Mouse (Mus musculus): Measurements from ENCODE around the gene Kpna4. TPM values are rescaled to one million over a fixed set of nuclear protein-coding genes. Genes with fewer than 3 reads are reported as not detected.

The Kpna4 gene
- 56.5 TPM for polyA plus RNA-seq (2014; fragmentation: Illumina TruSeq; extraction: RNeasy Lipid Tissue Mini Kit (QIAGEN cat#74804); ENCODE audit: low read depth, low replicate concordance)

DNA sequence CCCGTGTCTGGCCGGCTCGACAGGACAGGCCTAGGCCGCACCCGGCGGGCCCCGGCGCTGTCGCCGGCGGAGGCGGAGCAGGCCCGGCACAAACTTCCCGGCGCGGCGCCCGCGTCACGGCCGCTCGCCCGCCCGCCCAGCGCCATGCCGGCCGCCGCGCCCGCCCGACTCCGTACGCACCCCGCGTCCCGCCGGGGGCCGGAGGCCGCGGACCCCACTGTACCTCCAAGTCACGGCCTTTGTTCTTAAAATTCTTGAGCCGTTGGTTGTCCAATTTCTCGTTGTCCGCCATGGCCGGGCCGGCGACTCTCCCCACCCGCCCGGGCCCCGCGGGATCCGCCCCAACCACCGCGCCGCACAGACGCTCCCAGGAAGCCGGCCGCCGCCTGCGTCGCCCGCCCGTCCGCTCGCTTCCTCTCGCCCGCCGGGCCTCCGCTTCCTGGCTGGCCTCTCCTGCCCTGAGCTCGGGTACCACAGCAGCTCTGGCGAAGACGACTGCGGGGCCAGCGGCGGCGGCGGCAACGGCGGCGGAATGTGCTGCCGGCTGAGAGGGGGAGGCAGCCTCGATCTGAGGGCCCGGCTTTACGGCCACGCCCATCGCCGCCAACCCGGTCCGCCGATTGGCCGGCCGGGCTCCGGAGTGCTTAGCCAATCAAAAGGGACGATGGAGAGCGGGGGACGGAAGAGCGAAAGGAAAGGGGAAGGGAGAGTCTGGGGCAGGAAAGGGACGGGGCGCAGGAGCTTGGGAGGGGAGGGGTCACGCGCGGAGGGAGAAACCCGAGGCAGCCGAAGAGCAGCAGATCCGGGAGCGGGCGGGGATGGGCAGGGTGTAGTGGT is at the start of gene Kpna4:
Kpna4 (minus strand) TSS at position 605 of the 837 bp plus-strand sequence.

DNA sequence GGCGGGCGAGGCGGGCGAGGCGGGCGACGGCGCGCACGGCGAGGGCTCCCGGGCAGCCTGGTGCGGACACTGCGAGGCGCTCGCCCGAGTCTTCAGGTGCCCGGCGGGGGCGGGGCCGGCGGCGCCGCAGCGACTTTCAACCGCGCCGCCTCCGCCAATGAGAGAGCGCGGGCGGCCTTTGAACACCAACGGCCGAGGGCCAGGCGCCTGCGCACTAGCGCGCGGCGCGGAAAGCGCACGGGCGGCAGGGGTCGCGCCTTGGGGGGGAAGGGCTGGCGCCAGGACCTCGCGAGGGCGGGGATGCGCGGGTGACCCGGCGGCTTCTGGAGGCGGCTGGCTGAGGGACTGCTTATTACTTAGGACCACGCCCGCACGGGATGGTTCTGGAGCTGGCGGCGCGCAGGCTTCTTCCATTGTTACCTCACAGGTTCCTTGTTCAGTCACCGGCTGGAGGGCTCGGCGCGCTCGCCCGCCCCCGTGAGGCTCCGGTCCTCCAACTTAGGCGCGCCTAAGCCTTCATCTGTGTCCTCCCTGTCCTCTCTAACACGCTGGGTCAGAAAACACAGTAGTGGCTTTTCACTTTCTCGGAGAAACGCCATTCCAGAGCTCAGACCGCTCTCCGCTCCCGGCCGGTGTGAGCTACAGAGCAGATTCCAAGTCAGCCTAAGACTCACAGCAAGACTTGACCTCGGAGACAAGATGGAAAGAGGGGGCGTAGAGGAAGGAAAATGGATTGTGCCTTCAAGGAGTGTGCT is 82.1 kb downstream of the Kpna4 start, which contains the start of gene Trim59:
Trim59 (minus strand) TSS at position 111 of the 755 bp plus-strand sequence.

Other genes with a start within 250 kb of the Kpna4 start
- 6.4 TPM for gene Ift80, start 122.5 kb downstream of the Kpna4 start, polyA plus RNA-seq (2014; fragmentation: Illumina TruSeq; extraction: RNeasy Lipid Tissue Mini Kit (QIAGEN cat#74804); ENCODE audit: low read depth, low replicate concordance)
- 16.7 TPM for gene Smc4, start 122.4 kb downstream of the Kpna4 start, polyA plus RNA-seq (2014; fragmentation: Illumina TruSeq; extraction: RNeasy Lipid Tissue Mini Kit (QIAGEN cat#74804); ENCODE audit: low read depth, low replicate concordance)
- gene Trim59, start 82.4 kb downstream of the Kpna4 start, polyA plus RNA-seq (2014; fragmentation: Illumina TruSeq; extraction: RNeasy Lipid Tissue Mini Kit (QIAGEN cat#74804); ENCODE audit: low read depth, low replicate concordance) = 0.82 TPM
- not detected for gene Arl14, start 95.3 kb upstream of the Kpna4 start, polyA plus RNA-seq (2014; fragmentation: Illumina TruSeq; extraction: RNeasy Lipid Tissue Mini Kit (QIAGEN cat#74804); ENCODE audit: low read depth, low replicate concordance)
- gene Ppm1l, start 189.7 kb upstream of the Kpna4 start, polyA plus RNA-seq (2014; fragmentation: Illumina TruSeq; extraction: RNeasy Lipid Tissue Mini Kit (QIAGEN cat#74804); ENCODE audit: low read depth, low replicate concordance) = 4.1 TPM

All from liver, adult 10 weeks (tissue).